Mouse (Mus musculus) frontal cortex, postnatal 14 days (tissue): ENCODE data around the gene Tns4.

ENCODE experiments used
- DNase-seq, 2 experiments: peaks; one replicate each; pipeline ENCODE4 v3.0.0; 2022; ENCODE audit warnings: low spot score in 2 of 2

The Tns4 gene

DNA sequence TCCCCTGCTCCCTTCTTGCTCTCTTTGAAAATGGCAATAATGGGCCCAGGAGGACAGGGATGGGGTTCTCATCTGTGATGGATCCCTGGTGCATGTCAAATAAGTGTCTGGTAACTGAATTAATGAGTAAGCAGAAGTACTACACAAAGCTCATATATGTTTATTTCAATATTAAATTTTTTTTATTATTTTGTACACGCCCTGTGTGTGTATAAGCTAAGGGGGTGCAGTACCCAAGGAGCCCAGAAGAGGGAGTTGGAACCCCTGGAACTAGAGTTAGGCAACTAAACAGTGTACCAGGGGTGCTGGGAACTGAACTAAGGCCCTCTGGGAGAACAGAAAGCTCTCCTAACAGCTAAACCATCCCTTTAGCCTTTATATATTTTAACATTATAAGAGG is 29.3 kb upstream of the Tns4 start:
- DNase-seq = no peak

DNA sequence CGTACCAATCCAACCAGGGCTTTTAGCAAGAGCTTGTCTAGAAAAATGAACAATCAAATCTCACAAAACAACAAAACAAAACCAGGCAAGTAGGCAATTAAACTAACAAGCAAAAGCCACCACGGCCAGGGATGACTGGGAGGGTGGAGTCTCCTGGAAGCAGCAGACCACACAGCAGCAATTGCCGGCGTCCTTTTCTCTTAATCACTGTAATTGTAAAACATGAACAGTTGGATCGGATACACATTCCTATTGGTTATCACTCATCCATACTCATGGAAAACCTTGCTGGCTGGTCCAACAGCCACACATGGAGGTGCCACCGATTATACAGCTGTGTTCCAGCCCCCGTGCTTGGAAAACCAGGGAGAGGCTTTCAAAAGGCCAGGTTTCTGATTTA is 28.8 kb upstream of the Tns4 start:
- DNase-seq = no peak

DNA sequence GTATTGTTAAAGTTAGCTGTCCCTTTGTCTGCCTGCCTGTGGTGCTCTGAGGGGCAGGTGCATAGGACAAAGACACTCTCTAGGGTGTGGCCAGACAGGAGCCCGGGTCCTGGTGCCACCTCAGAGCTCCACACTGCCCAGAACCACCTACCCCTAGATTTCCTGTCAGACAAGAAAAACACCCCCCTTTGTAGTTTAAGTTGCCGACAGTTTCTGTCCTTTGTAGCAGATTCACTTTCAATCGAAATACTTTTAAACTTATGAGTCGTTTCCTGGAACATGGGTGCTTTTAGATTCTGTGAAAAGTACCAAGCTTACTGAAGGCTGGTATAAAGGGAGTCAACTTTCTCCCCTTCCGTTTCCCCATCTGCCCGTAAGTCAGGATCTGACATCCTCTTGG is 26.8 kb upstream of the Tns4 start:
- no peak for DNase-seq

DNA sequence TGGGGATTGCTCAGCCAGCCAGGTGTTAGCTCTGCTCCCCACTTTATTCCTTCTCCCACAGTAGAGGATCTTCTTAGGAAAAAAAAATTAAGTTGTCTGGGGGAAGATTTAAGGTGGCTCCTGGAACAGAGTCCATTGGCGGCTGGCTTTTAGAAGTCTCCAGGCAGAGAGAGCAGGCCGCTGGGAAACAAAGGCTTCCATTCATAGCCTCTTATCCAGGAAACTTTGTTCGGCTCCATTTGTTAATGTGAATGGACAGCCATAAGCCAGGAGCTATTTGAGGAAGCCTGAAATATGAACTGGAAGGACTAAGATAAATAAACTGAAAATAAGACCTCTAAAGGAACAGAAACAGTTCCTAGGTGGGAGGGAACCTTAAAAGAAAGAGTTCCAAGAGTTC is 24.0 kb upstream of the Tns4 start:
- no peak for DNase-seq

DNA sequence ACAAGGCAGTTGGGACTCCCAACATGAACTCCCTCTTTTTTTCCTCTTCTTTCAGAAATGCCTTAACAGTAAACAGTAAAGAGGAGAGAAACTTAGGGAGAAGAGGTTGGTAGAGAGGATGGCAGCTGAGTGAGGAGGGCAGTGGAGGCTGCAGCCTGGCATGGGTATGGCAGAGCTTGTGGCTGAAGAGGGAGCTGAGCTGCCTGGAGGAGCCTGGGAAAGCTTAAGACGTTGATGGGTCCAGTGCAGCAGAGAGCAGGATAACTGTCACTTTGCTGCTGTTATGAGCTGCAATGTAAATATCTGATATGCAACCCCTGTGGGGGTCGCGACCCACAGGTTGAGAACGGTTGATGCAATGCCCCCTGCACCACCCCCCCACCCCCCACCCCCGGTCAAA is 23.6 kb upstream of the Tns4 start:
- DNase-seq = no peak

DNA sequence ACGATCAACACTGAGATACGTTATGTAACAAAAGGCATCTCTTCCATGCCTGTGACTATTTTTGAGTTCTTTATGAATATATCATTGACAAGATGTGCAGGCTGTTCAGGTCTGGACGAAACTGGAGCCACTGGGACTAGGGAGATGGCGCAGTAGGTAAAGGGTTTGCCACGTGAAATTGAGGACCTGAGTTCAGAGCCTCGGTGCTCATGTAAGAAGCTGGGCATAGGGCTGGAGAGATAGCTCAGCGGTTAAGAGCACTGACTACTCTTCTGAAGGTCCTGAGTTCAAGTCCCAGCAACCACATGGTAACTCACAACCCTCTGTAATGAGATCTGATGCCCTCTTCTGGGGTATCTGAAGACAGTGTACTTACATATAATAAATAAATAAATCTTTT is 22.5 kb upstream of the Tns4 start:
- no peak for DNase-seq

DNA sequence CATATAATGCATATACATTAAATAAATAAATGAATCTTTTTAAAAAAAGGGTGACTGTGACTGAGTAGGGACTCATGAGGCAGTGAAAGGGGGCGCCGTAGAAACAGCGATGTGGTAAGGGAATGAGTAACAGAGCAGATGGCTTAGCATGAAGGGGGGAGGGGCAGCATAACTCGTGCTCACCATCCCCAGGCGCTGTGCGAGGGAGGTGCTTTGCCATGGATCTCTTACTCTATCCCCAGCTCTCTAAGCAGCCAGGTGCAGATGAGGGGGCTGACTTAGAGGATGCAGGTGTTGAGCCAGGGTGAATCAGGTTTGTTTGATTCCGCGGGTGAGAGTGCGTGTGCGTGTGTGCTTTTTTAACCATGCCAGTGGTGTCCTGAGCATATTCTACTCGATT is 22.0 kb upstream of the Tns4 start:
- peak in 1 of 2 experiments; percentile 60 for DNase-seq

DNA sequence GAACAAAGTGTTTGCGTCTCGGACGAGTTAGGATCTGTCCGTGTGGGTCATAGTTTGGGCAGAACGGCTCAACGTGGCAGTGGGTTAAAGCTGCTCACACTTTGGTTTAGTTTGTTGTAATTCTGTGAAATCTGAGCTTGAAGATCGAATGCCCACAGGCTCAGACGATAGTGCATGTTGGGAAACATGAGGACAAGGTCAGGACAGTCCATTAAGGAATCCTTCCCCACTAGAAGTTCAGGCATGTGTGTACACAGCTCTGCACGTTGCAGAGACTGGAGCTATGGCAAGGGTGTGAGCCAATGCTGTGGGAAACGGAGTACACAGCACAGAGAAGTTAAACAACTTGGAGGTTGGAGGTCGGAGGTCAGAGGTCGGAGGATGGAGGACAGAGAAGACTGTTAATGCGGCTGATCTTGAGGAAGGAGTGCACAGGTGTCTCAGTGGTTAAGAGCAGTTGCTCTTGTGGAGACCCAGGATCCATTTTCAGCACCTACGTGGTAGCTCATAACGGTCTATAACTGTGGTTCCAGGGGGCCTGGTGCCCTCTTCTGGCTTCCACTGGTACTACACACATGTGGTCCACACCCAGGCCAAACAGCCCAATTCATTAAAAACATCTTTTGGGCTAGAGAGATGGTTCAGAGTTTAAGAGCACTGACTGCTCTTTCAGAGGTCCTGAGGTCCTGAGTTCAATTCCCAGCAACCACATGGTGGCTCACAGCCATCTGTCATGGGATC is 21.4 kb upstream of the Tns4 start:
- DNase-seq = no peak

DNA sequence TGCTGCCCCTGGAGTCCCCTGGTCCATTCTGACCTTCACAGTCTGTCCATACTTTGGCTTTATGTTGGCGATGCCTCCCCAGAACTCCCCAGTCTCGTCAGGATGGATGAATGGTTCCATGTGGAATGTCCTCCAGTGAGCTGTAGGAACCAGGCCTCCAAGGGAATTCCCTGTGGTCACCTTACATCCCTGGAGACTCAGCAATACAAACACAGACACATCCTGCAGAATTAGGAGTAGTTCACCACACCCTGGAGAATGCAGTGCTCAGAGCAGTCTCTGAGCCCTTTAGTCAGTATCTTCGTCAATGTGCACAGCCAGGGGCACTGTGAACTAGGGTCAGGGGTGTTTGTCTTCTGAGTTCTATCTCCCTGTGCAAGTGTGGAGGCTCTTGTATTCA is 19.2 kb upstream of the Tns4 start:
- DNase-seq = no peak

DNA sequence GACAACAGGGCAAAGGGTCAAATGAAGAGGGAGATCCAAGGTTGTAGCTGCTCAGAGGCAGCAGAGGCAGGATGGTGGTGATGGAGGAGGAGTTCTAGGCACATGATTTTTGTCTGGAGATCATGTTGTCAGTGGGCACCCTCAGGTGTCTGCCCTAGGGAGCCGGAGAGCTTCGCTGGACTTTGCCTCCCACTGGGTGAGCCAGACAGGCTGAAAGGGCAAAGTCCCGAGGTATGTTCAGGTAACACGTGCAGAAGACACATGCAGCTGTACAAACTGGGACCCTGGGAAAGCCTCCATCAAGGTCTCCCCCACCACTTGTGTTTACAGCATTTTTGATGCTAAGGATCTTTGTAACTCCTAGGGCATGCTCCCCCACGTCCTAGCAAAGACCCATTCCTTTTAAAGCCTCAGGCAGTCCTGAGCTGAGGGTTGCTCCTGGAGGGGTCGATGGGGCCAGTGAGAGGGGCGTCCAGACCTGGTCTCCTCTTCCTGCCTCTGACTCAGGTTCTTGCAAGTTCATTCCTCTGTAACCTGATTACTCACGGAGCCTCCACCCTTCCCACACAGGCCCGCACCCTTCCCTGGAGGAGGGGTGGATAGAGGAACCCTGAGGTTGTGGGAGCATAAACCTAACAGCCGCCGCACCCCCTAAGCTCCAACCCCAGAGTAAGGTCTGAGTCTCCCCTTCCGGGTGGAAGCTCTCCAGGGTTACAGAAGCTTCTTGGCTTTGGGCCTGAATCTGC is 17.0 kb upstream of the Tns4 start:
- DNase-seq = no peak

DNA sequence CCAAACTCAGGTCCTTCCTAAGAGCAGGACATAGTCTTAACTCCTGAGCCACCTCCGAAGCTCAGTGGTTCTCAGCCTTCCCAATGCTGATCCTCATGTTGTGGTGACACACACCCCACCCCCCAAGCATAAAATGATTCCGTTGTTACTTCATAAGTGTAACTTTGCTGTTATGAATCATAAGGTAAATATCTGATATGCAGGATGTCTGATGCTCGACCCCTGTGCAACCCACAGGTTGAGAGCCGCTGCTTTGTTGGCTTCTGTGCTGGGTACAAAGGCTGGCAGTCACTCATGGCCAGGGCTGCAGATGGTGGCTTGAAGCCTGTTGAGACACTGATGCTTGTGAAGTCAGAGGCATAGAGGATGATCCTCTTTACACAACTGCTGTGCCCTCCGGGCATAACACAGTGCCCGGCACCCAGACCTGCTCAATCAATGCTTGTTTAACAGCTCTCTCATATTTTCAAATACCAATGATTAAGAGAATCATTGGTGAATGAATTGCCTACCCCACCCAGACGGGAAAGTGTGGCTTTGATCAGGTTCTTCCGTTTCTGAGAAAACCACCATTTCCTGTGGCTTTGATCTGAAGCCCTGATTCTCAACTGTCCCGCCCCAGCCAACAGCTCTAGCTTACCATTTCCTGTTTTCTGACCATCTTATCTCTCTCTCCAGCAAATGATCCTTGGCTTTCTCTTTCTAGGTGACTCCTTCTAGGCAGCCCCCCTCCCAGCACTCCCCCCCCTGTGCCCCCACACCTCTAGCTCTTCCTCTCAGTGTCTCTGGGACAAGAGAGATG is 15.7 kb upstream of the Tns4 start:
- DNase-seq = no peak

DNA sequence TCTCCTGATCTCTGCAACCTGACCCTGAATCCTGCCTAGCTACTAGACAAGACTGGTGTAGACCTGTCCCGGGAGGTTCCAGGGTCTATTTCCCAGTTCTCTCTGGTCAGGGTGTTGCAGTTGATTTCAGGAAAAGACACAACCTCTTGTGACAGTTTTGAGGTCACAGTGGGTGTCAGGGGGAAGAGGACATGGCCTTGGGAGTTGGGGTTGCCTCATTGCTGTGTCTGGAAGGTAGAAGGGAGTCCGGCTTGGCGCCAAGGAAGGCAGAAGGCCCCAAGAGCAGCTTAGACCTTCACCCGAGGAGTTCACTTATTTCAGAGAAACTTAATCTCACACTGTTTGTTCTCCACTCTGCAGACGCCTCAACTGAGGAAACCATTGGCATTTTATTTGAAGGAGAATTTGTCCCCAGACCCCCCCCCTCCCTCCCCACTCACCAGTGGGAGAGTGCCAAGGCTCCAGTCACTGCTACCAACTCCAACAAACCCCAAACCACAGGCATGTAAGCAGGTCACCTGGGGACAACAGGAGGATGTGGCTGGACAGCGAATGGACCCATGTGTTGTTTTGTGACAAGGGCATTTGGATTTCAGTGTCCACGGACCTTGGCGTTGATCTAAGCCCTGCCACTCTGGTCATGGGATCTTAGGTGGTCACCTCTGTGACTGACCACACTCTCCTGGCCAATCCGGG is 13.6 kb upstream of the Tns4 start:
- no peak for DNase-seq

DNA sequence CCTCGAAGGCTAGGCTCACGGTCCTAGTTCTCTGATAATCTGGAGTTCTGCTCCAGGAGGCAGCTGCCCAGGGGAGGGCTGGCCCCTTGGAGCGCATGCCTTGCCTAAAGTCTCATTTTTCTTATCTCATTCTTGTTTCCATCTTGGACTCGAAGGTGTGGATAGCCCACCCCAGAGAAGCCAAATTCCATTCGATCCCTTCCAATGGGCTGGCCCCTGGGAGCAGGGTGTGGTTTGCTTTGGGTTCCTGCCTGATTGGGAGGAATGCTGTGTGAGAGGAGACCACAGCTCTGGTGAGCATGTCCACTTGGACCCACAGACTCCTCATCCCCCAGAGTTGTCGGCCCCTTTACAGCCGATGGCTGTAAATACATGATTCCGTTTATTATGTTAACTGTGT is 12.6 kb upstream of the Tns4 start:
- no peak for DNase-seq

DNA sequence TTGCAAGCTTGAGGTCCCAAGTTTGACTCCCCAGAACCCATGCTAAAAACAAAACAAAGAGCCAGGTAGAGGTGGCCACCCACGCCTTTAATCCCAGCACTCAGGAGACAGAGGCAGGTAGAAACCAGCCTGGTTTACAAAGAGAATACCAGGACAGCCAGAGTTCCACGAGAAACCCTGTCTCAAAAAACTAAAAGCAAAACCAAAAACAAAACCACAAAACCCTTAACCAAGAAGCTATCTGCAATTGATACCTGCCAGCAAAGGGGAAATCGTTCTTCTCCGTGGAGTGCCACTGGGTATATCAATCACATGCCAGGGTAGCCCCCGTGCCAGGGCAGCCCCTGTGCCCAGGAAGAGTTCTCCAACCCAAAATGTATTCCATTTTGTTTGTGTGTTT is 11.1 kb upstream of the Tns4 start:
- no peak for DNase-seq

DNA sequence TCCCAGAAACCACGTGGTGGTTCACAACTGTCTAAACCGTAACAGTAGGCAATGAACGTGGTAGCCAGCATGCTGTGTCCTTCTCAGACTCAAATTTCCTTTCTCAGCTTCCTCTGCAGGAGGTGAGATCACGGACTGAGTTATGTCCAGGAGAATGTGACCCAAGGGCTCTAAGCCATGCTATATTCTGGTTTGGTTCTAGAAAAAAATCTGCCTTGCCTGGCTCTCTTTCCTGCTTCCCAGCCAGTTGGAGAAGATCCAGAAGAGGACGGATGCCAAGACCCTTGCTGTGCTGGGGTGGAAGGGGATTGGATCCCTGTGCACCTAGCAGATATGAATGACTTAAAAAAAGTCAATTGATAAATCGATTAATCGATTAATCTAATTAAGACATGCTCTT is 10.4 kb upstream of the Tns4 start:
- no peak for DNase-seq

DNA sequence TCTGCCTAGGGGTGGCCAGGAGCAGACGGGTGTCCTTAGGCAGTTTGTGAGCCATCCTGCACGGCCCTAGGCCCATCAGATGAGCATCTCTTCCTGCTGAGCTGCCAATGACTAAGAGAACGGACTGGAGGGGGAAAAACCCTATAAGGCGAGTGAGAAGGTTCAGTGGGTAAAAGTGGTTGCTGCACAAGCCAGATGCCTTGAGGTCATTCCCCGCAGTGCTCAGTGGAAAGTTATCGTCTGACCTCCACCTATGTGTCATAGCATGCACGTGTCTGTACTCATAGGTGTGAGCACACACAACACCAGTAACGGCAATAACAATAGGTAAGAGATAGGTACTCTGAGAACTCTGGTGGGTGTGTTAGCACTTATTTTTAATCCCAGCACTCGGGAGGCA is 9.8 kb upstream of the Tns4 start:
- no peak for DNase-seq

DNA sequence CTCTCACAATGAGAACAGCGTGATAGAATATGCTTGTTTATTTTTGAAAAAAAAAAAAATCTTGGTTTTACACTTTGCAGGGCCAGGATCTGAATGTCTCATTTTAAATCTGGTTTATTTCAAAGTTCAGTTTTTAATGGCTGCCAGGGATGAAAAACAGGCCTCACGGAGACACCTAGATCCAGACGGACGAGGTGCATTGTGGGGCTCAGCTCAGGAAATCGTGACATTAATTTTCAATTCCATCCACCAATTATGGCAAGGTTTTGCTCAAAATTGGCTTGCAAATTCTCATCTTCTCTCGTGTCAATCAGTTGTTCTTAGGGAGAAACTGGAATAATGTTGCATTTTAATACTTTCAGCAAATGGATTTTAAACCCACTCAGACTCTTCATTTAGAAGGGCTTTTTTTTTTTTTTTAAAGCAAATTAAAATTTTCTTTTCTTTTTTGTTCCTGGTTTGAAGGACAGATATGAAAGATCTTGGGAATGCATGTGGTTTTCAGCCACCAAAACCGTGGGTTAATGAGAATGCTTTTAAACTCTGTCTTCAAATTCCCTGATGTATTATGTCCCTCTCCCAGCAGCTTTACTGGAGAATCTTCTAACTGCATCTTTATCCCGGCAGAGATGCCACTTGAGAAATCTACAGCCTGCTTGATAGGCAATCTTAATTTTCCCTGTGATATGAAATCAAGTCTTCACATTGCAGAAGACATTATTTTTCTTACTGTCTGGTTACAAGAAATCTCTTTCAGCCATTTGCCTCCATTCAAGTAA is 8.1 kb upstream of the Tns4 start:
- DNase-seq = no peak

DNA sequence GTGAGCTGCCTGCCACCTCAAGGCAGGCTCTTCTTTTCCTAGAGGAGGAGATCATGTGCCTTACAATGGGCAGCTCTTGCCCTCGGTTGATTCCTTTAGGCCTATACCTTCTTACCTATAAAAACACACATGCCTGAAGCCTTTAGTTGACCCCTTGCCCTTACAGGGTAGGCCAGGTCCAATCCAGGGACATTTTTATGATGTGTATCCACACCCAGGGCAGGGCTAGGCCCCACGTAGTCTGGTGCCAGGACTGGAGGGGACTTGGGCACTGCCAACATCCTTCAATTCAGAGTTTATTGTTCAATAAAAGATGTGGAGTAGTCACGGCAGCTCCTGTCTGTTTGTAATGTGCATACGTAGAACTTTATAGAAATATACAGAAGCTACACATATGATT is 7.3 kb upstream of the Tns4 start:
- no peak for DNase-seq

DNA sequence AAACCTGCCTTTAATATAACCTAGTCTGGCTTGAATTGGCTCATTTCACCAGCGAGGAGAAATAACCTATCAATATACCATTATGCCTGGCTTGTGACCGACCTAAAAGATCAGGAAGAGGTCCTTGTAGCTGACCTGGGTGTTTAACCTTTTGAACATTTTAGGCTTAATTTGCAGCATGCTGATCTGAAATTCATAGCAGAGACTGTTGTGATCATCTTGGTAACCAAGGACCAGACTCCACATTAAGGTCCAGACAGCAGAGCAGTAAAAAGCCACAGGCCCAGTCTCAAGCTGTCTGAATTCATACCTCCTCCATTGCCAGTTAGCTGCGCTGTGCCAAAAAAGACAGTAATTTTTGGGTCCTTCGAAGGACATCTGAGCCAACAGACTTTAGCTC is 6.7 kb upstream of the Tns4 start:
- DNase-seq = no peak

DNA sequence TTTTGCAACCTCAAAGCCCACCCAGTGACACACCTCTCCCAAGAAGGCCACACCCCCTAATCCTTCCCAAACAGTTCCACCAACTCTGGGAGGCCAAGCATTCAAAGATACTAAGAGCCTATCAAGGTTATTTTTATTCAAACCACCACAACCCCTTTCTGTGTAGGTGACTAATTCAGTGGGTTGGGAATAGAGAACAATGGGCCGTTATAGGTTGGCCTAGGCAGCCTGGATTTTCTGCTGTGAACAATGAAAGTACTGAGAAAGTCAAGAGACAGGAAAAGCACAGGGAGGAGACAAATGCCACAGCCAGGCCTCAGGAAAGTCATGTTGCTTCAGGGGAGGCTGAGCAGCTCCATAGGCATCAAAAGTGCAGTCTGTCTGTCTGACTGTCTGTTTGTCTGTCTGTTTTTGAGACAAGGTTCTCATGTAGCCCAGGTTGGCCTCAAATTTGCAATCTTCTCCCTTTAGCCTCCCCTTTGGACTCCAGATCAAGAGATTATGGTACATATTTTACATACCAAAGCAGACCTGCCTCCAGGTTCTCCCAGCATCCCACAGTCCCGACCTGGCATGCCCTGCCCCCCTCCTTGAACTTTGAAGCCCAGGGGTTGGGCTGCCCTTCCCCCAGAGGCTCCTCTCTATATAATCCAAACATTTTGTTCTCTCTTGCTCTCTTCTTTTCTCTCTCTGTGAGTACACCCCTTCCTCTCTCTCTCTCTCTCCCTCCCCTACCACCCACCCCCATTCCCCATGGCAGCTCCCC is 6.0 kb upstream of the Tns4 start:
- DNase-seq = no peak

DNA sequence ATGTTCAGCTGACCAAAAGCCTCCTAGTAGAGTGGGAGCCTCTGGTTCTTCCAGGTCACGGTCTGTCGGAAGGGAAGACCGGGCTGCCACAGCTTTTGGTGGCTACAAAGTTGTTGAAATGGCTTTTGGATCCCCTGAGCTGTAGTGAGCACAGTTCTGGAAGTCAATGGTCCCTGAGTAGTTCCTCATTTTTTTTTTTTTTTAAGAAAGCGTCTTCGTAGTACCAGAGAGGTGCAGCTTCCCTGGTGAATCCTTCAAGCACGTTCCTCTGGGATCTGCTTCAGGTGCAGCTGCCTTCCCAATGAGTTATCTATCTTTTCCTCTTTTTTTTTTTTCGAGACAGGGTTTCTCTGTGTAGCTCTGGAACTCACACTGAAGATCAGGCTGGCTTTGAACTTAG is 4.6 kb upstream of the Tns4 start:
- DNase-seq = no peak
